Mouse (Mus musculus) bone marrow macrophage, adult 2 months (primary cell): ENCODE measurements around the gene Atp6v1f.

Experiments used
- CTCF ChIP-seq: IDR thresholded peaks from 2 replicates; pipeline ENCODE4 v1.5.1; 2012; ENCODE audit warnings: low read depth, mild to moderate bottlenecking, low read length, moderate library complexity
- POLR2A ChIP-seq: IDR thresholded peaks from 2 replicates; pipeline ENCODE4 v1.6.1; 2012; ENCODE audit warnings: mild to moderate bottlenecking, low read depth, low read length, borderline replicate concordance

DNA sequence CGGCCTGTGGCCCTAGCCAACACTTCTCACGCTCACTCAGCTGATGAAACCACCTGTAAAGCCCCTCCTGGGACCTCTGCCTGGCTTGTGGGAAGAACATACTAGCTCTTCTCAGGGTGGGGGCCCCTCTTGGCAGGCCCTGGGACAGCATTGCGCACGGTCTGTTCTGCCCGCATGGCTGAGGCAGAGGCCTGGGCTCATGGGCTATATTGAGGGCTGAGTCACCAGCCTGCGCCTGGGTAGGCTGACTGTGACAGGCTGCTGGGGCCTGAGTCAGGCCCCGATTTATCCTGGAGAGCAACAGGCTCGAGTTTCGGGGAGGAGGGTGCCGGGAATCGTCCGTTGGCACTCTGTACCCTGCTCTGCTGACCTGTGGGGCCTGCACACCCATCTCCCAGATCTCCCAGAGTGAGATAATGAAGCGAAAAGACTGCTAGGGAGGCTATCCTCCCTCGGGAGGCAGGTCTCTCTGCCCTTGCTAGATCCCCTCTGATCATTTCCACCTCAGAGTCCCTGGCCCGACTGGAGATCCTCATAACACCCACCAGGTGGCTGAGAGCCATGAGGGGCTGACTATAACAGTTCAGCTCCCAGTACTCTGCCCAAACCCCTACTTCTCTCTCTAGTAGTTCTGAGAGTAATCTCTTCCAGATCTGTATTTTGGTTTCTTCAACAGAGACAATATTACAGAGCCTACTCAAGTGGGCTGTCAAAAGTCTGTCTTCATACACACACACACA, 36.7 kb upstream of the Atp6v1f start:
- TF ChIP-seq CTCF (no peak), POLR2A (no peak)
